Mouse (Mus musculus) lung, postnatal 4 days (tissue): ENCODE measurements around the gene Mrgprb5.
A peak's percentile ranks its signal among the peaks of the same experiment; 100 is the strongest.
"Not testable (repeated sequence)": the region's sequence is repeated elsewhere in the genome, so short reads cannot be mapped to it uniquely, and the experiment has no call there.

Source experiments
- DNase-seq, 2 experiments: peaks; one replicate each; pipeline ENCODE4 v3.0.0; 2021

Gene Mrgprb5

DNA sequence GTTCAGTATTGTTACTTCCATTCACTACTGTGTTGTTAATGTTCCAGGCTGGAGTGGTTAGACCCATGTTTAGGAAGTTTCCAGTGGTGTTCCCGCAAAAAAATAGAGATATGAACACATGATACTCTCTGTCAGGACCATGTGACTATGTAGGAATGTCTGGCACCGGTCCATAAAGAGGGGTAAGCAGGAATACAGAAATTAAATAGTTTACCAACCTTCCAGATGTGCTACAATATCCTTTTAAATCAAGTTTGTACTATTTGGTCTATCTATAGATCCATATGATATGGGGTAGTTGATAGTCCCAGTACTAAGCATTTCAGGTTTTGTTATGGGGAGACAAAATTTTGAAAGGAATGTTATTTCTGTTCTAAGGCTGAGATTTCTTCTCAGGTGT lies at the start of gene Mrgprb5:
Gene Mrgprb5, minus strand, starts transcription at position 101 of the 400 bp plus-strand sequence.
- no peak for DNase-seq

- DNase-seq, result no peak
Observed at GRCm38 (mm10) chr7:48199188-48199587, 30.4 kb upstream of the Mrgprb5 start, which contains the start of gene Mrgprb4. Mrgprb4 (minus strand) TSS chr7:48199288.

DNA sequence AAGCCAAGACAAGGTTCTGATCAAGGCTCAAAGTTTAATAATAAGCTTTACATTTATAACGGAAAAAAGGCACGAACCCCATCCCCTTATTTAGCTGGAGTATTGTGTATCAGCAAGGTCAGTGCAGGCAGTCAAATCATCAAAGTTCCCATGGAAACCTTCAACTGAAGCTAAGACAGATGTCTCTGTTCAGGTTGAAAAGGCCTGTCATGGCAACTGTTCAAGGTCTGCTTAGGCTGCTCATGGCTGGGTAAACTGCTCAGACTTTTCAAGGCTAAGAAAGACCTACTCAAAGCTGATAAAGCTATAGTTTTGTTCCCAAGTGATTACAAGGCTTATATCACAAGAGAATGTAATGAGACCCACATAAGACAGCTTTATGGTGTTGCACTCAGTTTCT lies 1.3 kb downstream of the Mrgprb5 start:
- no peak for DNase-seq

DNA sequence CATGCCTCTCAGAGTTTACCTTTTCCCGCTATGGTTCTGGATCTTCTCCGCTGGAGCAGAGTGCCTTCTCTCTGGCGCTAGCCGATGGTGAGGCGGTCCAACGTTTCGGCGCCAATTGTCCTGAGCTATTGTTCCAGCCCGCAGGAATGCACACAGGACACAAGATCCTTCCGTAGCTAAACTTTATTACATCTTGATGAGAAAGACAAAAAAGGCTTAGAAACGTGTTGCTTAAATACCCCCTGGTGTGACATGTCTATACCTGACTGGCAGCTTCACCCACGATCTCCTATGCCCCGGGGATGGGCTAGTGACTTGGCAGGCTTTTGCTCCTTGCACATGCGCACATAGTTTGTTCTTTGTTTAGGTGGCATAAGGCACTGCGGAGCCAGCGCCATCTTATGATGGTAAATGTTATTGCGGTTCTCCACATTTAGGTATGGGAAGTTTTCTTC lies 30.5 kb downstream of the Mrgprb5 start:
- DNase-seq, result peak; percentile 7 to 21

- peak; percentile 3 to 21 for DNase-seq
Observed at GRCm38 (mm10) chr7:48137216-48138077, 31.4 kb downstream of the Mrgprb5 start.

GRCm38 (mm10) chr7:48132674-48133073 lies 36.1 kb downstream of the Mrgprb5 start:
- DNase-seq, result no peak

DNA sequence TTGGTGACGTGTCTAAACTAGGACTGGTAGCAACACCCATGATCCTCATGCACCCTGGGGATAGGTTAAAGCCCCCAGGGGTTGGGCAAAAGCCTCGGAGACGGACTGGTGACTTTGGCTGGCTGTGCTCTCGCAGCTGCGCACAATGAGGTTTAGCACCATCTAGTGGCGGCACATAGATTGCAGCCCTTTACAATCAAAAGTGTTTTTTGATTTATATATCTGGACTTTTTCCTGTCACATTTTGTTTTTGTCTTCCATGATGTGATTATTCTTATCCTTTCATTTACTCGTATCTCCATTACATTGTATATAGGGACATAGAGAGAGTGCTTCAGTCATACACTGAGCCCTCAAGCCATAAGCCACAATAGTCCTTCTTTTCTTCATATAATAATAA lies 36.6 kb downstream of the Mrgprb5 start:
- peak in 1 of 2 experiments; percentile 7 for DNase-seq

DNA sequence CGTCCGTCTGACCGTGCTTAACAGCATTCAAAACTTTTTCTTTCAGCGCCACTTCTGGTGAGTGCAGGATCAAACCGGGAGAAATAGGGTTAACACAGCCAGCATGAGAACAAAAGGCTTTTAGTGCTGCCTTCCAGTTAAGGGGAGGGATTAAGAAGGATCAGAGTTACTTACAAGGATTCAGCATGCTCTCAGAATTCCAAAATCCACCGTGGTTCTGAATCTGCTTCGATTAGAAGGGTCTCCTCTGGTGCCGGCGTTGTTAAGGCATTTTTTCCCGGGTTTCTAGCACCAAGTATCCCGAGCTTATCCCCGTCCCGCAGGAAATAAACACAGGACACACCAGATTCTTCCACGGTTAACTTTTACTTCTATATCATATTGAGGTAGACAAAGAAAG lies 37.0 kb downstream of the Mrgprb5 start:
- DNase-seq, result not testable (repeated sequence)

DNA sequence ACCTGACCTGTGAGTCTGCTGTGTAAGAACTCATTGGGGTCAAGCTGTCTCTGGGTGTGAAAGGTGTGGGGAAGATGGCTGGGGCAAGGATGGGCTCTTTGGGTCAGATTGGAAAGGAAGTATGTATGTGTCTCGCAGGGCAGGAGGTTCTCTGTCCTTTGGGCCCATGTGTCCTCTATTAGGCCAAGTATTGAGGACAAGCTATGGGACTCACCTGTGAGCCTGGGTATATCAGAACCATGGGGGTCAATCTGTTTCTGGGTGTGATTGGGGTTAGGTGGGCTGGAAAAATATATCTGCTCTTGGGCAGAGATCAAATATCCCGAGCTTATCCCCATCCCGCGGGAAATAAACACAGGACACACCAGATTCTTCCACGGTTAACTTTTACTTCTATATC lies 45.0 kb downstream of the Mrgprb5 start:
- DNase-seq, result no peak
